Mouse (Mus musculus): ENCODE measurements around the gene Izumo1.

Izumo1 gene

GRCm38 (mm10) chr7:45621443-45621842 lies at the start of gene Izumo1:
Izumo1 (plus strand) TSS chr7:45621811.
- peak; percentile 76; the same call in 1 of the 2 replicates for TF ChIP-seq GATA4 (IDR thresholded peaks at IDR 0.05; ENCODE audit: insufficient replicate concordance, low read length)

GRCm38 (mm10) chr7:45571966-45572365 lies 49.6 kb upstream of the Izumo1 start:
- no peak for TF ChIP-seq GATA4 (IDR thresholded peaks at IDR 0.05; ENCODE audit: insufficient replicate concordance, low read length)

- TF ChIP-seq GATA4 (IDR thresholded peaks at IDR 0.05; ENCODE audit: insufficient replicate concordance, low read length) = peak; percentile 64; the same call in 1 of the 2 replicates
Observed at GRCm38 (mm10) chr7:45573954-45574353, 47.7 kb upstream of the Izumo1 start.

GRCm38 (mm10) chr7:45574472-45575379 lies 46.9 kb upstream of the Izumo1 start:
- TF ChIP-seq GATA4 (IDR thresholded peaks at IDR 0.05; ENCODE audit: insufficient replicate concordance, low read length) = no peak

GRCm38 (mm10) chr7:45585923-45586322 lies 35.7 kb upstream of the Izumo1 start:
- TF ChIP-seq GATA4 (IDR thresholded peaks at IDR 0.05; ENCODE audit: insufficient replicate concordance, low read length) = no peak

GRCm38 (mm10) chr7:45587631-45588592 lies 33.7 kb upstream of the Izumo1 start:
- no peak for TF ChIP-seq GATA4 (IDR thresholded peaks at IDR 0.05; ENCODE audit: insufficient replicate concordance, low read length)

- no peak for TF ChIP-seq GATA4 (IDR thresholded peaks at IDR 0.05; ENCODE audit: insufficient replicate concordance, low read length)
Observed at GRCm38 (mm10) chr7:45589173-45589572, 32.4 kb upstream of the Izumo1 start.

GRCm38 (mm10) chr7:45589898-45590297 lies 31.7 kb upstream of the Izumo1 start:
- no peak for TF ChIP-seq GATA4 (IDR thresholded peaks at IDR 0.05; ENCODE audit: insufficient replicate concordance, low read length)

GRCm38 (mm10) chr7:45590874-45591273 lies 30.7 kb upstream of the Izumo1 start:
- no peak for TF ChIP-seq GATA4 (IDR thresholded peaks at IDR 0.05; ENCODE audit: insufficient replicate concordance, low read length)

GRCm38 (mm10) chr7:45591880-45592279 lies 29.7 kb upstream of the Izumo1 start:
- no peak for TF ChIP-seq GATA4 (IDR thresholded peaks at IDR 0.05; ENCODE audit: insufficient replicate concordance, low read length)

- TF ChIP-seq GATA4 (IDR thresholded peaks at IDR 0.05; ENCODE audit: insufficient replicate concordance, low read length) = no peak
Observed at GRCm38 (mm10) chr7:45593118-45593815, 28.3 kb upstream of the Izumo1 start.

GRCm38 (mm10) chr7:45595176-45595575 lies 26.4 kb upstream of the Izumo1 start:
- TF ChIP-seq GATA4 (IDR thresholded peaks at IDR 0.05; ENCODE audit: insufficient replicate concordance, low read length) = no peak

- no peak for TF ChIP-seq GATA4 (IDR thresholded peaks at IDR 0.05; ENCODE audit: insufficient replicate concordance, low read length)
Observed at GRCm38 (mm10) chr7:45596107-45596506, 25.5 kb upstream of the Izumo1 start.

GRCm38 (mm10) chr7:45597013-45597412 lies 24.6 kb upstream of the Izumo1 start:
- no peak for TF ChIP-seq GATA4 (IDR thresholded peaks at IDR 0.05; ENCODE audit: insufficient replicate concordance, low read length)

- TF ChIP-seq GATA4 (IDR thresholded peaks at IDR 0.05; ENCODE audit: insufficient replicate concordance, low read length) = no peak
Observed at GRCm38 (mm10) chr7:45597527-45597926, 24.1 kb upstream of the Izumo1 start.
